ENCODE assay signal across 18 mouse cellular contexts in genomic region chr9:89218174-89218573, GRCm38 (mm10). TPM values are rescaled to one million over a fixed set of nuclear protein-coding genes. Genes with fewer than 3 reads are reported as not detected.
DNase-seq lines count a peak whose midpoint lies in the region; ATAC-seq and TF ChIP-seq lines count a peak whose summit lies in the region.
"Not testable (repeated sequence)": the region's sequence is repeated elsewhere in the genome, so short reads cannot be mapped to it uniquely, and the experiment has no call there.
"Had no signal": no experiment of that assay in that cellular context is flagged by ENCODE, and none has a peak within 500 bp of the region (broad histone marks: within the 10 kb centered on the region; RNA-seq: fewer than 3 reads in every experiment).

No protein-coding gene starts in this region.

- ATAC-seq in intestine, postnatal 0 days = peak; percentile 45; the same call in 1 of the 2 replicates
- ATAC-seq in liver, postnatal 0 days = peak; percentile 70

- peak; percentile 21 to 25 for DNase-seq in kidney, adult 8-10 months
- DNase-seq in kidney, postnatal 25 days = peak; percentile 10 to 43
- not testable (repeated sequence) for DNase-seq in layer of hippocampus, adult 2 months (ENCODE audit: low spot score in 2 of 2); liver, postnatal 0 days

- TF ChIP-seq EP300 in liver, postnatal 0 days (IDR thresholded peaks at IDR 0.05; ENCODE audit: low read depth) = not testable (repeated sequence)

- not testable (repeated sequence) for TF ChIP-seq CTCF in intestine, postnatal 0 days (IDR thresholded peaks at IDR 0.05; ENCODE audit: low read depth); layer of hippocampus, adult 2 months (conservative IDR thresholded peaks at IDR 0.05); liver, postnatal 0 days (IDR thresholded peaks at IDR 0.05; ENCODE audit: low read depth)

- not testable (repeated sequence) for H3K4me3 ChIP-seq in intestine, postnatal 0 days (ENCODE audit: low read depth, low read length); layer of hippocampus, adult 2 months; liver, postnatal 0 days (ENCODE audit: low read depth, low read length)

- not testable (repeated sequence) for H3K4me1 ChIP-seq in intestine, postnatal 0 days (replicated peaks; ENCODE audit: control insufficient read depth, insufficient read depth, low read length); liver, postnatal 0 days (ENCODE audit: insufficient read depth)

- H3K9me3 ChIP-seq in intestine, postnatal 0 days (ENCODE audit: control insufficient read depth); liver, postnatal 0 days (ENCODE audit: low read length): not testable (repeated sequence)

- H3K36me3 ChIP-seq in intestine, postnatal 0 days (ENCODE audit: control insufficient read depth, insufficient read depth); liver, postnatal 0 days (replicated peaks; ENCODE audit: insufficient read depth, low read length): not testable (repeated sequence)

- 91% methylated on average over 4 of the region's 4 CpGs for WGBS in intestine, postnatal 0 days
- WGBS in liver, postnatal 0 days (ENCODE audit: insufficient replicate concordance) = 80% methylated on average over 4 of the region's 4 CpGs

- H3K4me2 ChIP-seq in intestine, postnatal 0 days (replicated peaks; ENCODE audit: low read depth); liver, postnatal 0 days (ENCODE audit: low read depth, low read length): not testable (repeated sequence)

- H3K27ac ChIP-seq in intestine, postnatal 0 days (ENCODE audit: low read depth, low read length) = not testable (repeated sequence)
- H3K27ac ChIP-seq in layer of hippocampus, adult 2 months = peak overlapping the region; percentile 23; the same call in 1 of the 2 replicates
- H3K27ac ChIP-seq in liver, postnatal 0 days (ENCODE audit: low read depth) = peak overlapping the region; percentile 67; the same call in 1 of the 2 replicates

- H3K9ac ChIP-seq in intestine, postnatal 0 days (ENCODE audit: low read depth, low read length); liver, postnatal 0 days (replicated peaks): not testable (repeated sequence)

- not testable (repeated sequence) for H3K27me3 ChIP-seq in intestine, postnatal 0 days (replicated peaks; ENCODE audit: control insufficient read depth, insufficient read depth, low read length); liver, postnatal 0 days (ENCODE audit: insufficient read depth, low read length)

RNA-seq across cellular contexts. Expression of gene Mthfs, which starts 7.7 kb away (rescaled TPM):
- polyA plus RNA-seq in intestine, postnatal 0 days (2015; fragmentation: Nextera tagmentation; extraction: Ambion mirVana) = 29.1 and 32.2 TPM in 2 replicates
- total RNA-seq in layer of hippocampus, adult 2 months (2021) = 10 to 100 TPM; 37.5 to 58.7 TPM
- 39.6 and 43.6 TPM in 2 replicates for polyA plus RNA-seq in liver, postnatal 0 days (2015; fragmentation: Nextera tagmentation; extraction: Ambion mirVana)

RNA-seq across cellular contexts. Expression of gene Gm29094, which starts 19.0 kb away (rescaled TPM):
- 0.69 and 2.1 TPM in 2 replicates for polyA plus RNA-seq in intestine, postnatal 0 days (2015; fragmentation: Nextera tagmentation; extraction: Ambion mirVana)
- not detected for total RNA-seq in layer of hippocampus, adult 2 months (2021)
- polyA plus RNA-seq in liver, postnatal 0 days (2015; fragmentation: Nextera tagmentation; extraction: Ambion mirVana) = 0.46 and 0.51 TPM in 2 replicates
- total RNA-seq: adrenal gland, adult 2 months; adrenal gland, postnatal 10 days; adrenal gland, postnatal 25 days; adrenal gland, postnatal 4 days; ES-E14; forebrain, postnatal 0 days; MEL had no signal
- polyA plus RNA-seq: adrenal gland, adult 2 months; C2C12; cerebellum, adult 2 months; cortical plate, adult 2 months; embryonic facial prominence, embryonic 10.5 days; embryonic facial prominence, embryonic 14.5 days; forebrain, embryonic 13.5 days had no signal

RNA-seq across cellular contexts. Expression of gene Bcl2a1b, which starts 19.2 kb away (rescaled TPM):
- polyA plus RNA-seq in intestine, postnatal 0 days (2015; fragmentation: Nextera tagmentation; extraction: Ambion mirVana) = 8.0 and 8.2 TPM in 2 replicates
- under 1 TPM in 1 of 2 experiments, not detected in 1; 0.84 TPM for total RNA-seq in layer of hippocampus, adult 2 months (2021)
- 5.2 and 7.3 TPM in 2 replicates for polyA plus RNA-seq in liver, postnatal 0 days (2015; fragmentation: Nextera tagmentation; extraction: Ambion mirVana)
- total RNA-seq: MEL had no signal
- polyA plus RNA-seq: C2C12; forebrain, embryonic 13.5 days had no signal
